Mouse (Mus musculus): ENCODE data around the gene Ddx25.

Ddx25 gene

DNA sequence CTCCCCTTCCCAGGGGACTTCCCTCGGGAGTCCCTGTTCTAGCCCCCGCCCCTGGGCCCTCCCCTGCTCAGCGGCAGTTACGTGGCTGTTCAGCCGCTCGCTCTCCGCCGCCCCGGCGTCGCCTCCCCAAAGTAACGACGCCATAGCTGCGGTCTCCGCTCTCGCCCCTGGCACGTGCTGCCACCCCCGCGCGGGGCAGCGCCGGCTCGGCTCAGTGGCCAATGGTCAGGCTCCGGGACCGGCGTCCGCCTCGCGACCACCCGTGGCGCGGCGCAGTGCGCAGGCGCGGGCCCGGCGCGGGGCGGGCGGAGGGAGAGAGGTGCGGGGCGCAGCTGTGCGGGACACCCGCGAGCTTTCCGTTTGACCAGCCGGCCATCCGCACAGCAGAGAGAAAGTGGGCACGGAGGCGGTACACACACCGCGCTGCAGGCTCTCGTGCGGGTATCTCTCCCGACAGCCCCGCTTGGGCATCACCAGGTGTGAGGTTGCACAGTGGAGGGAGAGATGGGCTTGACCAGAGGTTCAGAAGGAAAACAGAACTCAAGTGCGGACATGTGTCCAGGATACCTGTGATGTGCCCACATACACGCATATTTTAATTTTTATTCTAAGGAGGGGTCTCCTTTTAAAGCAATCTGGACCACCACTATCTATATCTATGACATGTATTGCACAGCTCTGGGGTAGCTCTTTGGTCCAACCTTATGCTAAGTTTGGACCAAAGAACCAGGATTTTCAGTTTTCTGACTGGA is at the start of gene Ddx25, which contains the start of gene Pus3:
Ddx25 (minus strand) TSS at position 272 of the 752 bp plus-strand sequence.
Pus3 (plus strand) TSS at position 339 of the 752 bp plus-strand sequence.
- DNase-seq (ENCODE audit: low read depth, low spot score) = peak; percentile 63

DNA sequence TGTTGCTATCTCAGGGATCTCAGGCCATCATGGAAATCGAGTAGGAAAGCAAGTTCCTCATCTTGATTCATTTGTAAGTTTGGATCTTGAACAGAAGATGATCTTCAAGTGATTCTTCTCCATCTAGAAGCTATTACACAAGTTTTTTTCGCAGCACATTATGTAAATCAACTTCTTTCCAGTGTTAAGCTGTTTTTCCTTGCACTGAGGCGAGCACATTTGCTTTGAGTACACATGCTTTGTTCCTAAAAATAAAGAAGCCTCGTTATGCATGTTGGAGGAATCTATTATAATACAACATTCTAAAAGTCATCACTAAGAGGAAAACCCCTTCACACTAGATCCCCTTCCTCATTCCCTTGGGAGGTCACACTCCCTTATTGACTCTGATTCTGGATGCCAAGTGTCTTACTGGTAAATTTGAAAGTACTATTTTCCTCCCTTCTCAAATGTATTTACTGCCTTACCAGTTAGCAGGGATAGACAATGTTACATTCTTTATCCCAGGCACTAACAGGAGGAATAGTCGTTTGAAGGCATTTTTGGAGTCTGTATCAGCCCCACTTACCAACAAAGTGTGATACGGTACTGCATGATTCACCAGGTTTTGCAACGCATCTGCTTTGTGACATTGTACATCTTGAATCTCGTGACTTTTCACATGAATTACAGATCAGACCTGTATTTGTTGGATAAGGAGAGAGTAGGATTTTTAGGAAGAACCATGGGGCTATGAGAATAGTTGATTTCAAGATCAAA is 49.5 kb upstream of the Ddx25 start:
- DNase-seq (ENCODE audit: low read depth, low spot score) = no peak

DNA sequence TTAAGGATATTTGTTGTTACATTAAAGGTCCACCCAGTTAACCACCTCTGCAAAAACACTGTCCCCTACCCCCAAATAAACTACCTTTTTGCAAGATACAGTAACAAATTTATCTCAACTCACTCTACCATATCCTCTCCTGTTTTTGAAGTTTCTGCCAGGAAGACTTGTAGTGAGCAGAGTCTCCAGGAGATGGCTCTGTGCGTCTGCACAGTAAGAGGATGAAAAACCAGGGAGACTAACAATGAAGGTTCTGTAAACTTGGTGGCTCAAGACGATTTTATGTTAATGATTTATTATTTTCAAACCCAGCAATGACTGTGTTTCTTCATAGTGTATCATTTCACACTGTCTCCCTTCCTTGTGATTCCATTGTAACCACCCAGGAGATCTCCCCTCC is 34.6 kb upstream of the Ddx25 start:
- peak; percentile 22 for DNase-seq (ENCODE audit: low read depth, low spot score)

DNA sequence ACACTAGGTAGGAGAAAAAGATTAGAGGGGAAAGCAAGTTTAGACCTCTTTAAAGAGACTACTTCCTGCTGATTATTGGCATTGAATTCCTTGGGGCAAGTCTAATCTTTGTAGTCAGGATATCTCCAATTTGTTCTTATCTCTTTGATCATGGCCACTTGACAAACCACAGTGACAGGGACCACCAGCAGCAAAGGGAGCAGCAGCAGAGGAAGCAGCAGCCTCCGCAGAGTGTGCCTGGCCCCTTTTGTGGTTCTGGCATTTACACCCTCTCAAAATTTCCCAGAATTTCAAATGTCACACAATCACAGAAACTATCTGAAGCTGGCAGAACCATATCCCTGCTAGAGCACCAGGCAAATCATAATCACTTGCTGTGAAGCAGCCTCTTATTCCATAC is 29.3 kb upstream of the Ddx25 start:
- no peak for DNase-seq (ENCODE audit: low read depth, low spot score)

DNA sequence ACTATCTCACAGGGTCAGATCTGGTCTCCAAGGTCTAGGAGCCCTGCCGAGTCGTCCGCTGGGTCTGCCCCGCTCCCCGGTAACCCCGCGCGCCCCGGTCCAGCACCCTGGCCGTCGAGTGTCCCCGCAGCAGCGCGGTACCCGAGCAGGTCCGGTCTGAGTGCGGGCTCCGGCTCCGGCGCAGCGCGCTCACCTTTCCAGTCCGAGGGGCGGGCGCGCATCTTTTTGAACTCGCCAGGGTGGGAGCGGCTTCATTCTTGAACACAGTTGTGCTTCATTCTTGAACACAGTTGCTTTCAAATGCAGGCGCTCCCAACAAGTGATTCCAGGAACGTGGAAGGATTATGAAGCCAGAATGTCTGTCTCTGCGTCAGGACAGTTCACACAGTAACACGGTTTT is 16.1 kb upstream of the Ddx25 start:
- DNase-seq (ENCODE audit: low read depth, low spot score) = no peak

DNA sequence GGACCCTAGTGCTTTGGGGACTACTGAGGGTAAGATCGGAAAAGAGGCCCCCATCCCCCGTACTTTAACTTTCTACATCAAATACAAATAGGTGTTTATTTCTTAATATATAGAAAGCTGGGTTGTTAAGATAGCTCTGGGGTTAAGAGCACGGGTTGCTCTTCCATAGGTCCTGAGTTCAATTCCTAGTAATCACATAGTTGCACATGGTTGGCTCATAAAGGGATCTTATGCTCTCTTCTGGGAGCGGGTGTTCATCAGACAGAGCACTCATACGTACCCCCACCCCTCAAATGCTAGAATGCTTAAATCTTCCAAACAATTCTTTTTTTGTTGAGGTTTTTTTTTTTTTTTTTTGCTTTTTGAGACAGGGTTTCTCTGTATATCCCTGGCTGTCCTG is 12.3 kb upstream of the Ddx25 start:
- DNase-seq (ENCODE audit: low read depth, low spot score) = no peak

DNA sequence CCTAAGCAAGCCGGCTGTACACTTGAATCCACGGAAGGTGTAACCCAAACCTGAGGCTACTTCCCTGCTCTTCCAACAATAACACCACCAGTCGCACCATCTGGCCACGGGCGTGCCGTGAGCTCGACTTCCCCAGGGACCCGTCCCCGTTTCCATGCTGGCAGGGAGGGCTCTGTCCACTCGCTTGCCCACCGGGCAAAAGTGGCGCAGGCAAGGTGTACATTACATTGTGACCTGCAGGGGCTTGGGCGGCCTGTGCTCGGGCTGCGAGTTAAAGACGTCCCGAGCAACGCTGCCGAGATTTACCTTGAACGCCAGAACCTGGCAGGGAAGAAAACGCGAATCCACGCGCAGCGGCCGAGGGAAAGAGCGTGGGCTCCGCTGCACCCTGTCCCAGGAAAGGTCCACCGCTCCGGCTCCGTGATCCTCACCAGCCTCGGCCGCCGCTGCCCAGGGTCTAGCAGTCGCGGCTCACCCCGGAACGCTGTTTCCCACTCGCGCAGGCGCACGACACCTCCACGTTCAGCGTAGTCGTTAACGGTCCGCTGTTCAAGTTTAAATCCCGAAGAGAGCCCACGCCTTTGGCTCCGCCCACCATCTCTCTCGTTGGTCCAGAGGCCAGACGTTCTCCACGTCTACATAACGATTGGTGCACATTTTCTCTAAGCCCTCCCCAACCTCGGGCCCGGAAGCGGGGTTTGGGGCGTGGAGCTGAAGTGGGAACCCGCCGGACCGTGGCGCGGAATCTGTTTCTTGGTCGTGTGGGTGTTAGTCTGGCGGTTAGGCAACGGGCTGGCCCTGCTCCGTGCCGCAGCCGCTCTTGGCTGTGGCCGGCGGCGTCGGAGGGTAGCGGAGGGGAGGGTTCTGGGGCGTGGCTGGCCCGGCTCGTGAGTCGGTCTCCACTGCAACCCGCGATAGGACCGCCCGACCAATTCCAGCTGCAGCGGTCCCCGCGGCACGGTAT is 11.5 kb upstream of the Ddx25 start, which contains the start of the genes Pate2 and Hyls1:
Pate2 (plus strand) TSS at position 714 of the 964 bp plus-strand sequence.
Hyls1 (minus strand) TSS at position 828 of the 964 bp plus-strand sequence.
- DNase-seq (ENCODE audit: low read depth, low spot score) = peak; percentile 97

DNA sequence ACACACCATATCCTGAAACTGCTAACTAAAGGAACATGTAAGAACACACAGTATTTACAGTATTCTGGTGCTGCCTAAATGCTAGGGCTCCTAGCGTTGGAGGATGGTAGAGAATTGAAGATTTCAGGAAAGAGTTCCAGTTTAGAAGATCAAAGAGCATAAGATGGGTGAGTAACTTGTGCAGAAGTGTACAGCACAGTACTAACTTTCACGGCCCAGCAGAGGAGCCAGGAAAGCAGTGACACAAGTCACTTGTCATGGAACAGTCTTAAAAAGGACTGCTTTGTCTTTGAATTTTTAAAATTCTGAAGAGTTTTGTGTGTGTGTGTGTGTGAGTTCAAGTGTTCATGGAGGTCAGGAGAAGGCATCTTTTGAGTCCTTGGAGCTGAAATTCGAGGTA is 9.7 kb upstream of the Ddx25 start:
- no peak for DNase-seq (ENCODE audit: low read depth, low spot score)

DNA sequence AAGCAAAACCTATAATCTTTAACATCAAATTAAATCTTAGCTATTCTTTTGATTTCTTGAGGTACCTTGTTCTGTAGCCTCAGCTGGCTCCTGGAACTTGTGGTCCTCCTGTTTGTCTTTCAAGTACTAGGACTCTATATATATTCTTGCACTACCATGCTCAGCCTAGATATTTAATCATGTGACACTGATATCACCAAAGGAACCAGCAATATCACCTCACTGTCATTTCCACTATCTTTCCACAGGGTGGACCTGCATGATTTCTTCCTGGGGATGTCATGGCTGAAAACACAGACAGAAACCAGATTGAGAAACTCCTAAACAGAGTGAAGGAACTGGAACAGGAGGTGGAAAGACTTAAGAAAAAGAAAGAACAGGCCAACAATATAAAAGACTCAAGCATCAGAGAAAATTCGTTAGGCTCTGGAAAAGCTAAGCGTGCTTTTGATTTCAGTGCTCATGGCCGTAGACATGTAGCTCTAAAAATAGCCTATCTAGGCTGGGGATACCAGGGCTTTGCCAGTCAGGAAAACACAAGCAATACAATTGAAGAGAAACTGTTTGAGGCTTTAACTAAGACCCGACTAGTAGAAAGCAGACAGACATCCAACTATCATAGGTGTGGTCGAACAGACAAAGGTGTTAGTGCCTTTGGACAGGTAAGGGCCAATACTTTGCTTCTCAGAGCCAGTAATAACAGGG is 6.4 kb upstream of the Ddx25 start:
- DNase-seq (ENCODE audit: low read depth, low spot score) = no peak

DNA sequence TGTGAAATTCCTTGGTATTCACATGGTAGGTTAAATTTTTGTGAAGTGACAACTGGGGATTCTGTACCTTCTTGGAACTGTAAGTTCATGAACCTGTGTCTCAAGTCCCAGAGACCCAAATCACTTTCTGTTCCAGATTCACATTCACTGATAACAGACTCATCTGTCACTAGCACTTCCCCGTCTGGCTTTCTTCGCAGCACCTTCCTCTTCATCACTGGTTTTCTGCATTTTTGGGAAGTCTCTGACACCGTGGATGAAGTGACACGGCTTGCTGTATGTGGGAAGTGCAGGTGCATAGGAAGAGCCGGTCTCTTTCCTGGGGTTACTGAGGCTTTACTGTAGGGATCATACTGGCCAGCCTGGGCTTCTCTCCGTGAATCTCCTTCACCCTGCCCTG is 3.3 kb upstream of the Ddx25 start:
- DNase-seq (ENCODE audit: low read depth, low spot score) = no peak

DNA sequence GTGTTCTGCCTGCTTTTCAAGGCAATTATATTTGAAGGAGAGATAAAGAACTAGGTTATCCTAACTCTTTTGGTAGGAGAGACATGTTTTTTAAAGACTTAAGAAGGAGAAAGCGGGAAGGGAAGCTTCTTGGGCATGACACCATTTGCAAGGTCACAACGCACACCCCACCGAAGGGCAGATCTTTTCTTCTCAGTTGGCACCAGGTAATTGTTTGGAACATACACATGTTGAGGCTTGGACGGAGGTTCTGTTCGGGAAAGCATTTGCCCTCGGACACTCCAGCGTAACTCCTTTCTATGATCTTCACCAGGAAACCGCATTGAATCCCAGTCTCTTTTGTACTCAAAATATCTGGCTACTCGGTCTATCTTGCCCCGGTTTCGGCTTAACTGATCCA is 2.7 kb upstream of the Ddx25 start:
- DNase-seq (ENCODE audit: low read depth, low spot score) = no peak

DNA sequence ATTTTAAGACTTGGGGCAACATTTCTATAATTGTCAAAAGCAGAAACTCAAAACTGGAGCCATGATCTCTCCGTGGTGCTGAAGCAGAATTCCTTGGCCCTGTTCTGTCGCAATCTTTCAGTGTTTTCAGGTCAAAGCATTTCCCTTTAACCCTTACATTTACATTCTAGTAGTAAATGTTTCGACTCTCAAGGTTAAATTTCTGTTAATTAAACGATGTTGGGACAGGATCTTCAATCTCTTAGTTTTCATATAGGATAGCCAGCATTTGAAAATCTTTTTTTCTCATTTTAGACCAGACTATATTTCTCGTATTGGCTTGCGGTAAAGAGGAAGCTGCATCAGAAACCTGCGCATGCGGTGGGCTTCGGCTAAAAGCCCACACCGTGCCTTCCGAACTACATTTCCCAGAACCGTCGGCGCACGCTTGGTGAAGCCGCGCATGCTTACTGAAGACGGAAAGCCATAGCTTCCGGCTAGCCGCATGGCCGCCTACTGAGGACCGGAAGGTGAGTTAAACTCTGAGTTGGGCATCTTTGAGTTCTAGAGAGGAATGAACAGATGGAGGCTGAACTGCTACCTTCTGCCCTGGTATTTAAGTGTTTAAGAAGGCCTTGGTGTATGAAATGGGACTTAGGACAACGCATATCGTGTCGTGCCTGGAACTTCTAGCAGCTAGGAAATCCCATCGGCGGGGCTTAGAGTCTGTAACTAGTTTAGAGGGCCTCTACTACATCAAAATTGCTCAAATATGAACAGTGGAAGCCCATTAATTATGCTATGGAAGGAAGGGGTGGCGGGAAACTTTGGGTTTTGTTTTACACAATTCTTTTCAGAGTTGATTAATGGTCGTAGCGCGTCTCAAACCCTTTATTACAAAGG is 922 bp upstream of the Ddx25 start:
- DNase-seq (ENCODE audit: low read depth, low spot score) = peak; percentile 89

DNA sequence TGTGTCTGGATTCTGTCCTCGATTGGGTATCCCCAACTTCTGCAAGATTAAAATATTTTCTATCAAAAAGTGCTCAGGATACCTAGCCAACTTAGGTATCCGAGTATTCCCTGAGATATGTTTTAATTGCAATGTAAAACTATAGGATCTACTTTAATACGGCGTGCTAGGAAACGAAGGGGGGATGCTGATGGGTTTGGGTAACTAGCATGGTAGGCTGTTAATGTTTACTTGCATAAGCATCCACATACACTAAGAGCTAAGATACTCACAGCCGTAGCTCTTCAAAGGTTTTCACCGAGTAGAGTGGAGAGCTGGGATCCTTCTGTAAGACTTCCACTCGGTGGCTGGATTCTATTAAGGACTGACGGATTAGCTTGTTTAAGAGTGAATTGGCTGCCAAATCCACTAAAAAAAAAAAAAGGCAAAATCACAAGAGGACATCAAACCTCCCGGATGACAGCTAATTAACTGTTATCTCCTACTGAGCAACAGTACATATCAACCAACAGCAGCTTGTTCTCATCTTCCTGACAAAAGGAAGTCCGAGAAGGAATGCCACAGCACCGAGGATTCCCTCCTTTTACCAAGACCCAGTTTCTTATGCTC is 1.7 kb downstream of the Ddx25 start:
- no peak for DNase-seq (ENCODE audit: low read depth, low spot score)

DNA sequence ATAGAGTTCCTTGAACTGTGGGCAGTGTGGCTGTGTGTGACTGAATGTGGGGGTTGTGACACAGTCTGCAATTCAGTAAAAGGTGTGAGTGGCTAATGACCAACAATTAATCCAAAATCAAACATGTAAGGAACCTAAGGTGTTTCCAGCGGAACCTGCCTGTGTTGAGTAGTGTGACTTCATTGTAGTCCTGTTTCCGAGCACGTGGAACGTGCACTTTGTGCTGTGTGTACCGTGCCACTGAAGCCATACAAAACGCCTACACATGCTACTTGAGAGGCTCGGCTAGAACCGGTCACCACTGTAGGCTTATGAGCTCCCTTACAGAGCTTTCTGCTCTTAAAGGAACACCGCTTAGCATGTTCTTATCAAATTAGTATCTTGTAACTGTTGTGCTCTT is 9.9 kb downstream of the Ddx25 start:
- DNase-seq (ENCODE audit: low read depth, low spot score) = no peak

DNA sequence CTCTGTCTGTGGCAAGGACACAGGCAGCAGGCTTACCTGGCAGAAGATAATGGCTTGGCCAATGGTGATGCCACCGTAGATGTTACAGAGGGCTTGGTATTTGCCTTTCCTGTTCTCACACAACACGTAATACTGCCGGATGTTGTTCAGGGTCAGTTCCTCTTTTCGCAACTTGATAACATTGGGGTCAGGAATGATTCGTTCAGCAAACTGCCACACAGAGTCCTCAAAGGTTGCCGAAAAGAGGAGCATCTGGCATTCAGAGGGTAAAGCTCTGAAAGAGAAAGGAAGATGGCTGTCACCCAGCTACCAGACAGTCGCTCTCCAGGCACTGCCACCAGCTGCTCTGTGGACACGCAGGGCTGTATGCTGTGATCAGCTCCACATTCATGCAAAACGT is 11.6 kb downstream of the Ddx25 start:
- DNase-seq (ENCODE audit: low read depth, low spot score) = no peak

DNA sequence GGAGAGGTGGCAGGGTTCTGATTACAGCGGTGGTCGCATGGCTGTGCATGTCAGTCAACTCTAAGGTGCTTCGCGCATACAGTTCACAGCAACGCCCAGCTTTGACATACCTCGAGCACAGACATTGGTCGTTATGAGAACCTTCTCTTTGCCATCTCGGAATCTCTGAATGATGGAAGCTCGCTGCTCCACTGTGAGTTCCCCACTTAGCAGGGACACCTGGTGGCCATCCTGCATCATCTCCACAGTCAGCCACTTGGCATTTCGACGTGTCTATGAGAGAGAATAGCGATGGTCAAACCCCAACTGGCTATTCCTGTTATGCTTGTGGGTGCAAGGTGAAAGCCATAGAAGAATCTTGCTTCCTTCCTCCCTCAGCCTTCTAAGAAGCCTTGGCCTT is 12.6 kb downstream of the Ddx25 start:
- DNase-seq (ENCODE audit: low read depth, low spot score) = no peak

DNA sequence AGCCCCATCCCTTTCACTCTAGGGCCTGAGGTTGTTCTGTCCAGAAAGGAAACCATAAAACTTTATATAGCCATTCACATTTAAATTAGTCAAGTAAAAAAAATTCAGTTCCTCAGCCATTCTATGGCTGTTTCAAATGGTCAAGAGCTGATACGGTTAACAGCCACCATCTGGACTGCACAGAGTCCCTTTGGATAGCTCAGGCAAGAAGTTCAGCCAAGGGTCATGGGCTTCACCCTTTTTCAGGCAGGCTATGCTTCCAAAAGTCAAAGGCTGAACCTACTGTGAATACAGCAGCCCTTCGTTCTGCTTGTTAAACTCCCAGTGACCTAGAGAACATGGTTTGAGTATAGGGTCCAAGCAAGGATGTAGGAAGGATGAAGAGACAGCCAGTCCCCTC is 13.7 kb downstream of the Ddx25 start:
- no peak for DNase-seq (ENCODE audit: low read depth, low spot score)

DNA sequence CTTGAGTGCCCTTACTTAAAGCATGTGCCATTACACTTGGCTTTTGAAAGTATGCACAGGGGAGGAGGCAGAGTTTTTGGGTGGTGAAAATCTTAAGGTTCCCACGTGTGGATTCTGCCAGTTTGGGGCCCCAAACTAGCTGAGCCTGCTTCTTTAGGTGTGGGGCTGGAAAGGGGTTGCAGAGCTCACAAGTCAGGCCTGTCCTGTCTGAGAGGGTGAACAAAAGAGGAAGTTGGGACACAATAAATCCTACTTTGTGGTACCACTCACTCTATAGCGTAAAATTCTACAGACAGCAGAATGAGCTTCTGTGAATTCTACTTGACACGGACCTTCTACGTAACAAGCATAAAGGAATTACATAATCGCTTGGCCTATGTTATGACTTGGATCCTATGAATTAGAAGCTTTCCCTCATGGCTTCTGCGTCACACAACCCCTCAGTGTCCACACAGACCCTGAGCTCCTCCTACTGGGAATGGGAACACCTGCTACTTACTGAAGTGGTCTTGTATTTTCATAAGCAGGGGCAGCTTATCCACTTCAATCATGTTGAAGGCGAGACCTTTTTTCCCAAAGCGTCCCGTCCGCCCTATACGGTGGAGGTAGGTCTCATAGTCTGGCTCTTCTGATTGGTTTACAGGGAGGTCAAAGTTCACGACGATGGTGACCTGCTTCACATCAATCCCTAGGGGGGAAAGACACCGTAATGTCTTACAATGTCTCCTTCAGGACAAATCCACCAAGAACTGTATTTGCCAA is 15.0 kb downstream of the Ddx25 start:
- no peak for DNase-seq (ENCODE audit: low read depth, low spot score)

DNA sequence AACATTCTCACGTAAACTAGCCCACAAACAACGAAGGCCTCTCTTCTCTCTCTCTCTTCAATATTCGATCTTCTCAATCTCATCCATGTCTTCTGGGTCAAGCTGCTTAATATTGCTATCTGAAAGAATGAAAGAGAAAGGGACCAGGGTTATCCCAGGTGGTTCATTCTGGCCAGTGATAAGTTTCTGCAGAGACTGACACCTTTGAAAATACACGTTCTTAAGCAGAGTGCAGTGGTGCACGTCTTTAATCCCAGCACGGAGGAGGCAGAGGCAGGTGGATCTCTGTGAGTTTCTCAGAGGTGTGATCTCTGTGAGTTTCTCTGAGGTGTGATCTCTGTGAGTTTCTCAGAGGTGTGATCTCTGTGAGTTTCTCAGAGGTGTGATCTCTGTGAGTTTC is 16.4 kb downstream of the Ddx25 start:
- DNase-seq (ENCODE audit: low read depth, low spot score) = no peak

Data from CD4-positive, CD25-positive, alpha-beta regulatory T cell, adult 2 months (primary cell).